Mouse (Mus musculus) olfactory bulb, adult 2 months (tissue): Measurements from ENCODE around the gene Slc38a7. TPM values are rescaled to one million over a fixed set of nuclear protein-coding genes. Genes with fewer than 3 reads are reported as not detected.
"Not testable (repeated sequence)": the region's sequence is repeated elsewhere in the genome, so short reads cannot be mapped to it uniquely, and the experiment has no call there.

Experiments
- H3K27ac ChIP-seq: fragments of 200-500 bp; 2 replicates; pipeline ENCODE4 v1.5.1; 2012; ENCODE audit warnings: low read depth, low read length; ENCODE audit not compliant: insufficient read depth
- H3K4me1 ChIP-seq: fragments of 200-500 bp; 2 replicates; pipeline ENCODE4 v1.6.1; 2012; ENCODE audit warnings: low read length; ENCODE audit not compliant: control insufficient read depth, insufficient read depth
- H3K4me3 ChIP-seq: fragments of 200-500 bp; 2 replicates; pipeline ENCODE4 v1.5.1; 2012; ENCODE audit warnings: mild to moderate bottlenecking, low read depth, low read length, moderate library complexity; ENCODE audit not compliant: insufficient read depth
- CTCF ChIP-seq: fragments of 200-500 bp; IDR thresholded peaks from 2 replicates; pipeline ENCODE4 v1.5.1; 2012; ENCODE audit warnings: low read depth, mild to moderate bottlenecking, low read length, moderate library complexity; ENCODE audit not compliant: insufficient read depth
- POLR2A ChIP-seq: fragments of 200-500 bp; IDR thresholded peaks from 2 replicates; pipeline ENCODE4 v1.6.1; 2012; ENCODE audit warnings: mild to moderate bottlenecking, low read depth, low read length, moderate library complexity; ENCODE audit not compliant: insufficient read depth
- WGBS: fragments of 180-500 bp; shearing (Covaris S2); methylation state at CpG from one replicate; pipeline ENCODE4 v1.1.7; 2018; 5-methylcytosine and 5-hydroxymethylcytosine counted together
- polyA plus RNA-seq: library from polyadenylated mRNA; stranded (reverse); fragments of >200 nt; gene quantifications from 2 replicates; pipeline ENCODE4 v1.2.4, GENCODE M21; 2012; ENCODE audit warnings: low replicate concordance; ENCODE audit not compliant: missing spikeins, insufficient read depth, insufficient read length

The Slc38a7 gene
- polyA plus RNA-seq, 1 experiment = not detected

DNA sequence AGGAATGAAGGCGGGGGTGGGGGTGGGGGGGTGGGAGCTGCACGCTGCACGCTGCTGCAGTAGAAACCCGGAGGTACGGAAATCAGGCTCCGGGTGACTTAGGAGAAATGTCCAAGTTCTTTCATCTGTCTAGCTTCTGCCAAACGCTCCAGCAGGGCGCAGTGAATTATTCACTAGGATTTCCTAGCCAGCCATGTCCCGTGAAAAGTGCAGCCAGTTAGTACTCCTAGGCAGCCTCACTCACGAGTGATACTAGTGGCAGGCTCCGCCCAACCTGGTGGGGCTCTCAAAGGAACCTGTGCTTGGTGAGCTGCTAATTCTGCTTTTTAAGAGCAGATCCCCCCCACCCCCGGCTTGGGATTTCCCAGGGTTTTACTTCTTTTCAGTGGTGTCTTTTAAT, 31.2 kb upstream of the Slc38a7 start:
- Histone ChIP-seq H3K4me3 (no peak overlapping the region), H3K27ac (no peak overlapping the region), H3K4me1 (peaks cover 13% of the 10 kb centered on the region)
- TF ChIP-seq CTCF (no peak), POLR2A (no peak)
- WGBS = 61% methylated on average over 12 of the region's 12 CpGs

DNA sequence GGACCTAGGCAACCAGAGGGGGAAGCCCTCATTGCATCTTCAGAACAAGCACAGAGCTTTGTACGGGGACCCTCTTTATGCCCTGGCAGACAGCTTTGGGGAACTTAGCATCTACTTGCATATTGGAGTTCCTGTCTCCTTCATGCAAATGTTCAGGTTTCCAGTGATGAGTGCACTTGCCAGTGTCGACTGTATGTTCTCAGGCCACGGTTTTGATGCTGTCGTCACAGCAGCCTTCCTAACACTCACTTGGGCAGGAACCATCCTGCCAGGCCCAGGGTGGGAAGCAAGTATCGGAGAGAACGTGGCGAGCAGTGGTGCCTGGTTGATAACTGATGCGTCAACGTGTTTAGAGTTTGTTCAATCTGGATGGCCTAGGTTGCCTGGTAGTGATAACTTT, 28.9 kb upstream of the Slc38a7 start:
- no peak overlapping the region for H3K4me3 ChIP-seq
- no peak overlapping the region for H3K27ac ChIP-seq
- TF ChIP-seq POLR2A (no peak), CTCF (no peak)
- peaks cover 18% of the 10 kb centered on the region for H3K4me1 ChIP-seq
- 71% methylated on average over 9 of the region's 9 CpGs for WGBS

DNA sequence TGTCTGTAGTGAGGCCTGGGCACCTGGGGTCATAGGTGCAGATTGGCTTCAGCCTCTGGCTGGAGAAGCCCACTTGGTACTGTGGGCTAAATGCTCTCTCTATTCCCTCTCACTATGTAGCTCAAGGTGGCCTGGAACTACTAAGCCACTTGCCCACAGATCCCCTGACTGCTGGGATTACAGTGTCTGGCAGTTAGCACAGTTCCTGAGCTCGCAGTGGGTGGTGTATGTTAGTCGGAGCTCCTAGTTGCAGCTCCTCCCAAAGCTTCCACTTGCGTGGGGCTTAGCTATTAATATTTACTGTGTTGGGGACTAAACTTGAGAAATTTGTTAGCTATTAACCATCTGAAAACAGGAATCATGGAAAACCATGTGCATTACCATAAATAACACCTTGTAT, 28.2 kb upstream of the Slc38a7 start:
- TF ChIP-seq POLR2A = no peak
- no peak for TF ChIP-seq CTCF
- 44% methylated on average over 3 of the region's 3 CpGs for WGBS
- H3K4me3 ChIP-seq = no peak overlapping the region
- no peak overlapping the region for H3K27ac ChIP-seq
- H3K4me1 ChIP-seq = peaks cover 18% of the 10 kb centered on the region

DNA sequence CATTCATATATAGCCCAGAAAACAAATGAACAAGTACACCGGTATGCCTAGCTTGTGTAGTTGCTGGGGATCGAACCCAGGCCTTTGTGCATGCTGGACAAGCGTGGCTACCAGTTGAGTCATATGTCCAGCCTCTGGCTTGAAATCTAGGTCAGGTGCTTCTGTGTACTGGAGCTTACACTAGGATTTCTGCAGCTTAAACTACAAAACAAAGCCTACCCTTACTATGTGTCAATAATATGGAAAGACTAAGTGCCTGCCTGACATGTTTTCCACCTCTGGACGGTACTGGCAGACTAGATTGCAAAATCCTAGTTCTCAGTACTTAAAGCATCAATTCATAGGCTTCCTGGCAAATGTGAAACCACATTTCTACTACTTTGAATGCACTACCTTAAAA, 26.5 kb upstream of the Slc38a7 start:
- H3K27ac ChIP-seq = no peak overlapping the region
- 83% methylated on average over 4 of the region's 4 CpGs for WGBS
- H3K4me1 ChIP-seq = peaks cover 18% of the 10 kb centered on the region
- no peak overlapping the region for H3K4me3 ChIP-seq
- TF ChIP-seq CTCF (no peak), POLR2A (no peak)

DNA sequence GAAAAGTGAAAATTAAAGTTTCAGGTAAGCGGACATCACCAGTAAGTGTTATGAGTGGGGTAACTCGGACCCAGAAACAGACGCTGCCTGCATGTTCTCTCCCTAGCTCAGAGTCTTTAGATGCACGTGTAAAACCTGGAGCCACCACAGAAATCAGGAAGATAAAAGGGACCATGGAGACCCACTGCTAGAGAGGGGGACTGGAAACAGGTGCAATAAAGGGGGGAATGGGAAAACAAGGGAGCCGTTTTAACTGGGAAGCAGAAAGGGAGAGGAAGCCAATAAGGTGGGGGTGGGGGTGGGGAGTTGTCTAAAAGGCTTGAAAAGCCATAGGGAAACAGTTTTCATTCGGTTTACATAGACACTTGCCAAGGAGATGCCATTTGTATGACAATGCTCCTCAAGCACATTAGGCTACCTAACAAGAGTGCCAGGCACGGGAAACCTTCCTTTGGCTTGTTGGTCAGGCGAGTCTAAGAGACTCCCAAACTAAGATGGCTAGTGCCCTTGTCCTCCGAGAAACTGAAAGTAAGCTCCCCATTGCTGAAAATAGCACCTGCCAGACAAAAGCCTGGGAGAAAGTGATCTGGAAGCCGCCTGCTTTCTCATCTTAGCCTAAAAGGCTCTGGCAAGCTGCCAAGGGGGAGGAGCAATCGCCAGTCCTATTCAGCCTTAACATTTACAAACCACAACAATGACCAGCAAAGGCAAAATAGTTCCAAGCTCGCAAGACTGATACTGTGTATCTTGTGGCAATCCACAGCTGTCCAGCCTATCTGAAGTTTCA, 25.0 kb upstream of the Slc38a7 start:
- no peak for TF ChIP-seq POLR2A
- TF ChIP-seq CTCF = no peak
- no peak overlapping the region for H3K4me3 ChIP-seq
- no peak overlapping the region for H3K27ac ChIP-seq
- 27% methylated on average over 12 of the region's 12 CpGs for WGBS
- H3K4me1 ChIP-seq = peaks cover 11% of the 10 kb centered on the region

DNA sequence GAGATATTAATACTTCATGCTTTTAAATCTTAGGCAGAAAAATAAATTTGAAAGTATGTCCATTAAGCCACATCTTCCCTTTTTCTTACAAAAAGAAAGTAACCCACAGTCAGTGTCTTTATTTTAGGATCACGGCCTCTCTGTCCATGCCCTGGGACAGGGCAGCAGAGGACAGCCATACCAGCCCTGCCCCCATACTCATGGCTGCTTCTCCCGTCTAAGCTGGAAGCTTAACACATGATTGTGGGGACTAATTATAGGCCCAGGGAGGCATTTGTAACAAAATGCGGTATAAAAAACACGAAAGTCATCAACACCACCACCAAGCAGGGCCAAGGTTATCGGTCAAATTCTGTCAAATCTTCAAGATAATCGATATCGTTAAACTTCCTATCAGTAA, 21.9 kb upstream of the Slc38a7 start:
- TF ChIP-seq CTCF (no peak), POLR2A (no peak)
- WGBS = 78% methylated on average over 7 of the region's 7 CpGs
- Histone ChIP-seq H3K4me1 (peaks cover 5% of the 10 kb centered on the region; the same call in 1 of the 2 replicates), H3K27ac (no peak overlapping the region), H3K4me3 (no peak overlapping the region)

DNA sequence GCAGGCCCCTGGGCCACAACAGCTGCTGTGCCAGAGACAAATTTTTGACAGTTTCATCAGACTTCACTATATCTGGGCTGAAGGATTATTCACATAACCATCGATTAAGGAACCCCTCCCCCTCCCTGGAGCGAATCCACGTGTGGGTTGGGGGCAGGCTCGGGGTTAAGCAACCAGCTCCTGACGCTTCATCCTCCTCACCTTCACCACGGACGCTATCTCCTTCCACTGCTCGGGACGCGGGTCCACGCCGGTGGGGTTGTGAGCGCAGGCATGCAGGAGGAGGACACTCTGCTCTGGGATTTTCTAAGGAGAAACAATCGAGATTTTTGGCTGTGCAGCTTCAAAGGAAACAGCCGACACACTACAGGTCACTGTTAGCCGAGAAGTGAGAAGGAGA, 18.4 kb upstream of the Slc38a7 start:
- no peak overlapping the region for H3K4me3 ChIP-seq
- H3K4me1 ChIP-seq = no peaks in the 10 kb centered on the region
- no peak overlapping the region for H3K27ac ChIP-seq
- no peak for TF ChIP-seq POLR2A
- TF ChIP-seq CTCF = no peak
- WGBS = 92% methylated on average over 16 of the region's 16 CpGs

DNA sequence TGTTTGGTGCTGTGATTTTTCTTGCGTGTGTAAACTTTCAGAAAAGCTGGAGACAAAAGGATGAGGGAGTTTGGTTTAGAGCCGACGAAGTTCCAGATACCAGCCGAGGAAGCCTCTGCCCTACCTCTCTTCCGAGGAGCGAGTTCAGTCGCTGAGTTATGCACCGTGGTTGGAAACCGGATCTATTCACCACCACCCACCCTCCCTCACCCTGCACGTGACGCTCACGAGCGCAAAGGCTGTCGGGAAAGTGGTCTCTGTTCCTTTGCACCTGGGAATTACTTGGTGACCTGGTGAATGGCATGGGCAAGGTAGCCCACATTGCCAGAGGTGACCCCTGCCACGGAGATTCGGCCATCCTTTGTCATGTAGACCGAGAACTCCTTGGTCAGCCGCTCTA, 11.5 kb upstream of the Slc38a7 start:
- H3K27ac ChIP-seq, H3K4me3 ChIP-seq, H3K4me1 ChIP-seq: not testable (repeated sequence)
- 94% methylated on average over 18 of the region's 18 CpGs for WGBS

DNA sequence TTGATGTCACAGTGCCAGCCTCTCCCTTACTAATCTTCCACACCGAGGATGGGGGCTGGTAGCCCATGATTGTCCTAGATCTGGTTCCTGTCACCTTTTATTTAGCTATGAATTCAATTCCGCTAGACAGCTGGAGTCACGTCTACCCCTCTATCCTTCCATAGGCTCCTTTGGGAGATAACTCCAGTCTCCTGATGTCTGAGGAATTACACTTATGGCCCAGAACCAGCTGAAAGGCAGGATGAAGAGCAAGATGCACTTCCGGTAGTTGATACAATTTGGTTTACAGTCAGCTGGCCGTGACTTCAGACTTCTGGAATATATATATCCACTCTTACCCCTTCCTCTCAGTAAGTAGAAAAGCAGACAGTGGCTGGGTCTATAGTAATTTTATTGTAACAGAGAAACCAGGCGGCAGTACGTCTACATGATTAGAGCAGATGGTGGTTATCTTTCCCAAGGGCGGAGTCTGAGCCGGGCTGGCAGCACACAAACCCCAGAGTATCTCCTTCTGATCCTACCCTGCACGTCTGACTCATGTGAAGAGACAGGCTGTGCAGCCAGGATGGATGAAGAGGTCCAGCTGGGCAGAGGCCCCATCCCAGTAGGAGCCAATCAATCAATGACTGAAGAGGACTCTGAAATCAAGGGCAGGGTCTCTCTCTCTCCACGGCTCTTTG, 10.6 kb upstream of the Slc38a7 start:
- 0 out of 2 replicates have a peak overlapping the region, but pooled peaks have one; percentile 67 for H3K27ac ChIP-seq
- 62% methylated on average over 11 of the region's 11 CpGs for WGBS
- not testable (repeated sequence) for H3K4me3 ChIP-seq, H3K4me1 ChIP-seq
